Mouse (Mus musculus) liver, postnatal 0 days (tissue): Measurements from ENCODE around the gene Zfp541.

Experiments
- CTCF ChIP-seq: sonication (generic); IDR thresholded peaks from 2 replicates; pipeline ENCODE4 v1.5.1; 2016; ENCODE audit warnings: antibody characterized with exemption, low read depth
- EP300 ChIP-seq: IDR thresholded peaks from 2 replicates; pipeline ENCODE4 v1.6.1; 2016; ENCODE audit warnings: antibody characterized with exemption, low read depth, mild to moderate bottlenecking

GRCm38 (mm10) chr7:16045538-16045937 lies 16.1 kb upstream of the Zfp541 start:
- TF ChIP-seq CTCF (no peak), EP300 (no peak)
